Mouse (Mus musculus) frontal cortex, adult 2 months (tissue): ENCODE data around the gene Gltp. TPM values are rescaled to one million over a fixed set of nuclear protein-coding genes. Genes with fewer than 3 reads are reported as not detected.

Source experiments
- DNase-seq, 2 experiments: peaks; one replicate each; pipeline ENCODE4 v3.0.0; 2022; ENCODE audit warnings: low spot score in 1 of 2; ENCODE audit errors: extremely low spot score in 1 of 2
- polyA plus RNA-seq: library from polyadenylated mRNA; depleted of rRNA; stranded (reverse); fragments of >200 nt; gene quantifications from 2 replicates; pipeline ENCODE4 v1.2.3, GENCODE M21; 2012; rRNA removed

Gltp gene
- 51.5 and 58.9 TPM in 2 replicates for polyA plus RNA-seq

- peak; percentile 80 to 95 for DNase-seq
These were observed at the start of gene Gltp for GRCm38 (mm10) chr5:114690633-114691567. Gltp (minus strand) TSS chr5:114690984.

DNA sequence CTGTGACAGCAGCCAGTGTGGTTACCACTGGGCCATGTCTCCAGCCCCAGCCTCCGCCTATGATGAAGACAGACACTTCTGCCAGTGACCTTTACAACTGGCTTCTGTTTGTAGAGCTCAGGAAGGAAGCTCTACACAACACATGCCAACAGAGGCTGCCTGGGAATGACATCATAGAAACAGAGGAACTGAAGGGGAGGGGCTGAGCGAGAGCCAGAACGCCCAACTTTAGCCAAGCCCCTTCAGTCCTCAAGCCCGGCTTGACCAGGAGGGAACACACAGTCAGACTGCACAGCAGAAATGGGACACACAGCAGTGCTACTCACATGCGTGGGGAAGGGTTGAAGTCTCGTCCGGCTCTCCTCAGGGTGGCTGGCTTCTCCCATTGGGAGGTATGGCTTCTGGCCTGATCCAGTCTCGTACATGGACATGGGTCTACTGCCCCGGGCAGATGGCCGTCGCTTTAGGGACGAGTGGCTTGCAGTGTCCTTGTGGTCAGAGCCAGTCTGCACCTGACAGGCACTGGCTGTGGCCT is 48.0 kb upstream of the Gltp start:
- peak in 1 of 2 experiments; percentile 20 for DNase-seq

GRCm38 (mm10) chr5:114737090-114737887 is 46.5 kb upstream of the Gltp start:
- no peak for DNase-seq

- no peak for DNase-seq
These were observed 42.8 kb upstream of the Gltp start for GRCm38 (mm10) chr5:114733606-114734005.

GRCm38 (mm10) chr5:114731969-114732368 is 41.2 kb upstream of the Gltp start:
- DNase-seq = no peak

DNA sequence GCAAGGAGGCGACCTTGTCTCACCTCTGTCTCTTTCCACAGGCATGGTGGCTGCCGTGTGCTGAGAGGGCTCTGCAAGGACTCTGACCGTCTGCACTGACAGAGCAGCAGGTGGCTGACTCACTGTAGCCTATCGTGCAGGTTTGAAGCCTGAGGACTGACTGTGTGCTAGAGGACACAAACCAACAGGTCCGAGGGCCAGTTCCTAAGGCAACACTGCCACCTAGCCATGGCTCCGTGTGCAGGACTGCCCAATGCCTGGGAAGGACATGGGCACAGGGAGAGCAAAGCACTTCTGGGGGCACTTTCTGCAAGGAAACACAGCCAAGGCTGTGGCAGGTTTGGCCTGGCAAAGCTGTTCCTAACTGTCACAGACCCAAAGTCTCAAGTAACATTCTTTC is 40.7 kb upstream of the Gltp start:
- DNase-seq = no peak

DNA sequence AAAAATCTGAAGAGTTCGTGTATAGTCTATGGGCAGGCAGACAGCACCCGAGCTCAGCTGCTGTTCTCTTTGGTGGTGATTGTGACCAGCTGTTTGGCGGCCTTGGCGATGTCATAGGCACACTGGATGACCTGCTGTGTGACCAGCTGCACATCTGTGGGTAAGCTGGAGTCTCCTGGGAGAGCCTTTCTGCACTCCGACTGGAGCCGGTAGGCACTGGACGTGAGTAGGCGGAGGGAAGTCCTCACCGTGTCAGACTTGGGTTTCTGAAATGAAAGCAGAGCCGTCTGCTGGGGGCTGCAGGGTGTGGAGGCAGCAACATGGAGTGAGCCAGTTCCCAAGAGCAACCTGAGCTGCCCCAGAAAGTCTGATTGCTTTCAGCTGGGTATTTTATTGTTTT is 39.3 kb upstream of the Gltp start:
- no peak for DNase-seq

DNA sequence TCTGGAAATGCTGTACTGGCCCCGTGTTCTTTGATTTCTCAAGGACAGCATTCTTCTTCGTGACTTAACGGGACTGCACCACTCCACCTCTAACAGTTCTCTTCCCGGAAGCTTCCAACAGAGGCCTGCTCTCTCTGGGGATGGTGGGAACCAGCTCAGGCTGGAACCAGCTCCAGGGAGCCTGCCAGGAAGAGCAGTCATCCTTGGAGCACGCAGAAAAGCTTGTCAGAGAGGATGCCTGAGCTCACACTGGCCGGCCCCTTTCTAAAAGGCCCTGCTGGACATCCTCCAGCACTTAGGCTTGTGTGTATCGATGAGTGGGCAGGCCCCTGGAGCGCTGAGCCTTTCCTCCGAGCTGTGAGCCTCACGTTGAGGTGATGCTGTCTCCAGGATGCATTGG is 37.4 kb upstream of the Gltp start:
- no peak for DNase-seq

GRCm38 (mm10) chr5:114722846-114723245 is 32.1 kb upstream of the Gltp start:
- DNase-seq = no peak

- no peak for DNase-seq
These were observed 31.2 kb upstream of the Gltp start for GRCm38 (mm10) chr5:114721969-114722368.

DNA sequence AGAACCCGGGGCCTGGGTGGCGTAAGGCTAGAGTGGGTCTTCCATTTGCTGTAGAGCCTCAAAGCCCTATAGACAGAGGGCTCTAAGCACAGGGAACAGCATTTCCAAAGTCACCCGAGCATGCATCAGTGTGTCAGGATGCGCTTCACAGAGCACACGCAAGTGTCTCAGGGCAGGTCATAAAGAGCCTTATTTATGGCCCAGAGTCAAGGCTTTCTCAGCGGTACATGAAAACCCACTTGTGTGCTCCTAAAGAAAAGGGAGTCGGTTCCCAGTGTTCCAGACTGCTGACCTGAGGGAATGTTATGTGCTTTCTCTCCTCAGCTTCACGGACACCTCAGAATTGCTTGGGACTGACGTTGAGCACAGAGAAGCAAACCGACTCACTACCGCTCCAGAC is 30.0 kb upstream of the Gltp start:
- no peak for DNase-seq

GRCm38 (mm10) chr5:114719928-114720270 is 29.1 kb upstream of the Gltp start:
- DNase-seq = no peak

DNA sequence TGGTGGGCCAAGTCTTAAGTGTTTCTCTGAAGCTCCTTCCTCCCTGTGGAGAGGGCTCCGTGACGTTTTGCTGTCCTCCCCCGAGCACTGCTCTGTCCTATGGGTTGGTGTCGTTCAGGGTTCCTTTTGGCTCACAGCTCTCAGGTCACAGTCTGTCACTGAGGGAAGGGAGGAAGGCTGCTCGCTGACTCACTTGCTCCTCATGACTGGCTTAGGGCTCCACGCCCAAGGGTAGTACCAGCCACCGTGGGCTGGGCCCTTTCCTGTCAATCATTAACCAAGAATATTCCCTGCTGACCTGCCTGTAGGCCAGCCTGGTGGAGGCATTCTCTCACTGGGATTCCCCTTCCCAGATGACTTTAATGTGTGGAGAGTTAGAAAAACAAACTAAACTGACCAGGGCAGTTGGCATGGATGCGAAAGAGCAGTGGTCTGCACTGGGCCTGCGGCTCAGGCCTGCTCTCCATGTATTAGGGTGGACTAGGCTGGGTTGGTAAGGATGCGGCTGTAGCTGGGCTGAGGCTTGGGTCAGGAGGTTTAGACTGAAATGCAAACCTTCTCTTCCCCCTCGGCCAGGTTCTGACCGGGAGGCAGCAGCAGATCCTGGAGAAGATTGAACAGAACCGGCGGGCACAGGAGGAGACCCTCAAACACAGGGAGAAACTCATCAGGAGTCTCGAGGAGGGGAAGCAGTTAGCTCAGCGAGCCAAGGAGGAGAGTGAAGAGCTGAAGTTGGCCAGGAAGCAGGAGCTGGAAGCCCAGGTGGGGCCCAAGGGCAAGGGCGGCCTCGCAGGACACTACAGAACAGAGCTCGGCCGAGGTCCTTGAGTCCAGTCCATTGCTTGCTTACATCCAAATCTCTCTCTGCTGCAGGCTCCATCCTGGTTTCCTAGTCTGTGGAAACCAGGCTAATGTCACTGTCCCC is 28.5 kb upstream of the Gltp start:
- no peak for DNase-seq

DNA sequence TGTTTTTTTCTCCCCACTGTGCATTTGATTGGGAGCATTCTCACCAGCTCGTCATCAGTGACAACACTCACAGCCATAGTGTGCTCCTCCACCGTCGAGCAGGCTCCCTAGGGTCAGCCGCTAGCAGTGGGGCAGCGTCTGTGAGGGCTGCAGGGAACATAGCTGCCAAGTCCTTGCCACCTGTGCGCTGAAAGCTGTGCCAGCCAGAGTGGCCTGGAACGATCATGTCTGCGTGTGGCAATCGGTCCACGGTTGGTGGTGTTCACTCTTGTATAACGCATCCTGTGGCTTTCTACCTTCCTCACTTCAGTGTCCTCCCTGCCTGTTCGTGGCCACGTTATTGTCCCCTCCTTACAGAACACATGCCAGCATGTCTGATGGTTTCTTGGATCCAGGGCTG is 27.7 kb upstream of the Gltp start:
- no peak for DNase-seq

DNA sequence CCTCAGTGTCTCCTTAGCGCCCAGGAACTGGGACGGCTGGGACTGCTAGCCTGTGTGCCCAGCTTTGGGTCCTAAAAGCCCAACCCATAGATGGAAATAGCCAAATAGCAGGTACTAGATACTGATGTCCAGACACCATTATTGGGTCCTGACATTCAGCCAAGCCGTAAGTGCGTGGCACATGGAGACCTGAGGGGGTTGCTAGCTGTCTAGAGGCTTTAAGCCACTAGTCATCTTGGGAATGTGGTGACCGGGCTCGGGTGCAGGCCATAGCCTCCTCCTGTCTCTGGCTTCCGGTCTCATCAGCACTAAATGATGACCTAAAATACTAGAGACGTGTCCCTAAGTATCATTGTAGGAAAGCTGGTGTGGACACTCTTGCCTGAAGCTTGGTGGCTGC is 27.2 kb upstream of the Gltp start:
- no peak for DNase-seq

DNA sequence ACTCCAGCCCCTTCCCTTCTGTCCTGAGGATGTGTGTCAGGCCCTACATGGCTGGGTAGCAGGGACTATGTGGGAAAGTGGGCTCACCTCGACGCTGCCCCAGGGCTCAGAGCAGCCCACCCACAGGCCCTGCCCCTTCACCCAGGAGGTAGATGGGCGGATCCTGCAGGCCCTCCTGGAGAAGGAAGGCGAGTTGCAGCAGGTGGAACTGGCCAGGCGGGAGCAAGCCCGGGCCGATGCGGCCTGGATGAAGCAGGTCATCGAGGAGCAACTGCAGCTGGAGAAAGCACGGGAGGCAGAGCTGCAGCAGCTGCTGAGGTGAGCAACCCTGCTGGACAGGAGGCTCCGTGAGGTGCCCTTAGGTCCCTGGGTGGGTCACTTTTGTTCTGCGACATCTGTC is 26.5 kb upstream of the Gltp start:
- DNase-seq = no peak

GRCm38 (mm10) chr5:114714551-114714950 is 23.8 kb upstream of the Gltp start:
- DNase-seq = no peak

GRCm38 (mm10) chr5:114709357-114709756 is 18.6 kb upstream of the Gltp start:
- DNase-seq = no peak

DNA sequence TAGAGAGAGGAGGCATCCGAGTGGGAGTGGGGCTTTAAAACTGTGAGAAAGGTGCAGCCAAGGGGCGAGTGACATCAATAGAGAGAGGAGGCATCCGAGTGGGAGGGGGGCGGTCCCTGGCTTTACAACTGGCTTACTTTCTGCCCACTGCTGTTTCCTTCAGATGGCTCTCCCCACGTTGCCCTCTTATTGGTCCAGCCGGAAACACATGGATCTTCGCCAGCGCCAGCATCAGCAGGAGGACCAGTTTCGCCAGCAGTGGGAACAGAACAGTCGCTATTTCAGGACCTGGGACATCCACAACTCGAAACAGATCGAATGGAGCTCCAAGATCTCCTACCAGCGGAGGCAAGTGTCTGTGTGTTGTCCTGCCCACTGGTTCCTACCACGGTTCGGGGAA is 17.7 kb upstream of the Gltp start:
- no peak for DNase-seq

DNA sequence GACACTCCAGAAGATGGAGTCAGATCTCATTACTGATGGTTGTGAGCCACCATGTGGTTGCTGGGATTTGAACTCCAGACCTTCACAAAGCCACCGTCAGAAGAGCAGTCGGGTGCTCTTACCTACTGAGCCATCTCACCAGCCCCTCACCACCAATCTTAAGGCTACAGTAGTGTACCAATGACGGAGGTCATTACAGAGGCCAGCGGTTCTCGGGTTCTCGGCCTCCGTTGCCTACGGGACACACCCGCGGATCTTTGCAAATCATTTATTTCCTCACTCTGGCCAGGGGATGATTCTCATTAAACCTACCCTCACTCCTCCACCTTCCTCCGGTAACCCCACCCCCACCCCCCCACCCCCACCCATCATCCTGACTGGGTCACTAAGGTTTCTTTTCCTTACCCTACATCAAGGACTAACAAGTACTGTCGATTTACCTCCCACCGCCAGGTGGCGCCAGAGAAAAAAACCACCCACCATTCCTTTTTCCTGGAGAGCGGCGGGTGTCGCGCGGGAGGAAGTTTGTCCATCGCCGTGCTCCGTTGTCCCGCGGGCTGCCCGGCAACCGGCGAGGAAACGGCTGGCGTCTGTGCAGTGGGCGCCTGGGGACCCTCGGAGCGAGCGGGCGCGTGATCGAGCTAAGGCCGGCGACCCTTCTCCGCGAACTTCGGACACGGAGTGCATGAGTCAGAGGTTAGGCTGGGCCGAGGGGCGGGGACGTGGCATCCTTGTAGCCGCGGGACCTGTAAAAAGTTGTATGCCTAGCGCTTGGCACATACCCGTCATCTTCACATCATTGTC is 16.7 kb upstream of the Gltp start, which contains the start of gene Tchp:
Gene Tchp (plus strand): TSS at position 496 of the 804 bp plus-strand sequence.
- peak; percentile 84 to 97 for DNase-seq
